Mouse (Mus musculus) E14TG2a.4 (cell line): ENCODE data around the gene Arpp21.

Experiments
- CTCF ChIP-seq: conservative IDR thresholded peaks from 2 replicates; pipeline ENCODE4 v1.5.1; 2014; ENCODE audit warnings: low read length
- NANOG ChIP-seq: IDR thresholded peaks from 2 replicates; pipeline ENCODE4 v1.6.1; 2014; ENCODE audit warnings: borderline replicate concordance, low read length, mixed read lengths
- POU5F1 ChIP-seq: IDR thresholded peaks from 2 replicates; pipeline ENCODE4 v1.6.1; 2014; ENCODE audit warnings: low read length, borderline replicate concordance

DNA sequence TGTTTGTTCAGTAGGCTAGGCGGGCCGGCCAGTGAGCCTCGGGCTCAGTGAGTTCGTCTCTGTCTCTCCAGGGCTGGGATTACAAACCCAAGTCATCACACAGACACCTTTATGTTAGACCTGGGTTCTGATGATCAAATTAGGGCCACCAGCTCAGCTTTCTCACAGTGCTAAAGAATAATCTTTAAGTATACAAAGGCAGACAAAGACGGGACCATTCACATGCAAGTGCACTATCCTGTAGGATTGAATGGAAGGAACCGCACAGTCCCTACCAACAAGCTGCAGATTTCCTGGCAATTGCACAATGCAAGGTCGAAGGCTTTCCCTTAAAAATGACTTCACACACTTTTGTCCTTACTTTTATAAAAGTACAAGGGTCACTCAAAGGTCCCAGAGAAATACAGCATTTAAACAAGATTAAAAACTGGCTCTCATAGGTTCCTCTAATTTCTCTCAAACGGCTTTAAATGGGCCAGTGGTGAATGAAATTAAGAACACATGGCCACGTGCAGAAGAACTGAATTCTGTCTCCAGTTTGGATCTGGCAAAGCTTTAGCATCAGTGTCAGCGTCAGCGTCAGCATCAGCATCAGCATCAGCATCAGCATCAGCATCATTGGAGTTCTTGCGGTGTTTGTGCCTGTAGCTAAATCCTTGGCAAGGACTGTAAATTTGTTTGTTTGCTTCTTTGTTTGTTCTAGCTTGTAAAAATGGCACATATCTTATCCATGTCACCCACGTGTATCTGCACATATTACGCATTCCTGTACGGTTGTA lies 117.9 kb downstream of the Arpp21 start:
- TF ChIP-seq CTCF (no peak), POU5F1 (no peak), NANOG (peak; percentile 78)
